Mouse (Mus musculus) layer of hippocampus, adult 2 months (tissue): Measurements from ENCODE around the gene P3h1. TPM values are rescaled to one million over a fixed set of nuclear protein-coding genes. Genes with fewer than 3 reads are reported as not detected.

Source experiments
- DNase-seq, 2 experiments: peaks; one replicate each; pipeline ENCODE4 v3.0.0; 2022; ENCODE audit warnings: low spot score in 2 of 2
- H3K27ac ChIP-seq: fragments of 200-600 bp; 2 replicates; pipeline ENCODE4 v1.8.1; 2022
- H3K4me3 ChIP-seq: fragments of 200-600 bp; 2 replicates; pipeline ENCODE4 v1.8.1; 2022; ENCODE audit warnings: mild to moderate bottlenecking
- CTCF ChIP-seq: fragments of 200-600 bp; conservative IDR thresholded peaks from 2 replicates; pipeline ENCODE4 v1.8.1; 2022; ENCODE audit warnings: antibody characterized with exemption, mild to moderate bottlenecking, moderate library complexity
- total RNA-seq, 2 experiments: library from RNA; stranded (reverse); gene quantifications; 2 replicates each; pipeline ENCODE4 v1.2.3; 2021

The P3h1 gene
- total RNA-seq, 2 experiments from 2014 or later: 9.6 to 9.9 TPM

DNA sequence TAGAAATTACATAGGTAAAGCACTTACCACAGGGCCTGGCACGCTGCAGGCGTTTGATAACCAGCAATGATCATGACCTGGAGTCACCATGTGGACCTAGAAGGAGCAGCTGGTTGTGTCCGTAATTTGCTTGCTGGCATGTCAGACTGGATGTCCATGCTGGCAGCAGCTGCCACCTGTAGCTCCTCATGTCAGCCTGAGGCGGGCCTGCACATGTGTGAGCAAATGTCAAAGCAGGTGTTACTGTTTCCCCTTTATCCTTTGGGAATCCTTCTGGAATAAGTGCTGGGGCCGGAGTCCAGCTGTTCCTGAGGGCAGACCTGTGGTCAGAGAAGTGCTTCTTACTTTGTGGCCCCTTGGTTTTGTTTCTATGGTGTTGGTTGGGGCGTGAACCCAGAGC lies 34.6 kb upstream of the P3h1 start:
- no peak for DNase-seq
- H3K4me3 ChIP-seq: no peak overlapping the region
- no peak overlapping the region for H3K27ac ChIP-seq
- TF ChIP-seq CTCF: no peak

DNA sequence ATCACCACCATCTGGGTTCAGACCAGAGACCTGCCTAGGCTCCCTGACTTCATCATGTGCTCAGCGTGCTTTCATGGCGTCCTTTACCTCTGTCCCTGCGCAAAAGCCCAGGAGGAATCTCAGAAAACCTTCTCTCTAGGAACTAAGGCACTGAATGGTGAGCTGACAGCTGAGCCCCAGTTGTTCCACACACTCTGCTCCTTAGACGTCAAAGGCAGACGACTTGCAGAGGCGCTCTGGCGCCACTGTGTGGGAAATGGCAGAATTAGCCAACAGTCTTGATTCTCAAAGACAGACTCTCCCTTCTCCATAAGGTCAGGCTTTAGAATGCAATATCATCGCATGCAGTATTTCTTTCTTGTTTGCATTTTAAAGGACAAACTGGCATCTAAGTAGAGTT lies 28.0 kb upstream of the P3h1 start:
- Histone ChIP-seq H3K4me3 (no peak overlapping the region; the same call in 1 of the 2 replicates), H3K27ac (no peak overlapping the region)
- peak; percentile 28 to 48 for DNase-seq
- peak; percentile 91 for TF ChIP-seq CTCF

DNA sequence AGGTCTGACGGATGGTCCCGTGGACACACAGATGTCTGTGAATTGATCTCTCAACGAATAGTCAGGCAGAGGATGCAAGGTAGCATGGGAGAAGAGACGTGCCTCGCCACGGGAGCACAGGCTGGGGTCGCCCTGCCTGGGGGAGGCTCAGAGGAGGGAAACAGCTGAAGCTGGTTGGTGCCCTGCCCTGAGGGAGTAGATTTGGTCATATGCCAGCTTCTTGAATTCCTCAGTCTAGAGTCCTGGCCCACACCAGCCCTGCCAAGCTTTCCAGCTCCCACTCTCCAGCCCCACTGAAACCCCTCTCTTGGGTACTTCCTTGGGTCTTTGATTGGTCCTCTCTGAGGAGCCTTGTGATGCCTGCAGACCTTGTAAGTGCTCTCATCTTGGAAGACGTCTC lies 16.0 kb upstream of the P3h1 start:
- no peak for DNase-seq
- no peak overlapping the region for H3K27ac ChIP-seq
- TF ChIP-seq CTCF: no peak
- no peak overlapping the region for H3K4me3 ChIP-seq

GRCm38 (mm10) chr4:119218169-119218568 lies 14.5 kb upstream of the P3h1 start, which contains the start of gene Tmem269:
Gene Tmem269 (minus strand): TSS chr4:119218217.
- Histone ChIP-seq H3K4me3 (no peak within 1 kb of the TSS), H3K27ac (no peak within 1 kb of the TSS)
- no peak for DNase-seq
- no peak for TF ChIP-seq CTCF

- peak; percentile 90 for TF ChIP-seq CTCF
- peak; percentile 46 to 58 for DNase-seq
- Histone ChIP-seq H3K4me3 (no peak overlapping the region), H3K27ac (no peak overlapping the region)
Observed at GRCm38 (mm10) chr4:119223696-119224095, 9.0 kb upstream of the P3h1 start.

DNA sequence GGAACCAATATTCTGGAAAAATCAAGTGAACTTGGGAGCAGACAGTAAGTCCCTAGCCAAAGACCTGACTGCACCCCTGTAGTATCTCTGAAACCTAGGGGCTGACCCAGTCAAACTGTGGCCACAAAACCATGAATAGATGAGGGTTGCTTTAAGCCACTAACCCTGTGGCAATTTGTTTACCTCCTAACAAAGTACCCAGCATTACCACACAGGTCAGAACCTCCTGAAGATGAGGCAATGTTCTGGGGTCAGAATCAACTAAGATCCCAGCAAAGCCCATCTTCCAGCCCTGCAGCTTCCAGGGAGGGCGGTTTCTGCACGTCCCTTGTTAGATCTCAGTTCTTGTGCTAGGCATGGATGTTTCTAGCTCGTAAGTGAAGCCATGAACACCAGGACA lies 8.2 kb upstream of the P3h1 start:
- H3K27ac ChIP-seq: no peak overlapping the region
- H3K4me3 ChIP-seq: no peak overlapping the region
- no peak for TF ChIP-seq CTCF
- DNase-seq: no peak

DNA sequence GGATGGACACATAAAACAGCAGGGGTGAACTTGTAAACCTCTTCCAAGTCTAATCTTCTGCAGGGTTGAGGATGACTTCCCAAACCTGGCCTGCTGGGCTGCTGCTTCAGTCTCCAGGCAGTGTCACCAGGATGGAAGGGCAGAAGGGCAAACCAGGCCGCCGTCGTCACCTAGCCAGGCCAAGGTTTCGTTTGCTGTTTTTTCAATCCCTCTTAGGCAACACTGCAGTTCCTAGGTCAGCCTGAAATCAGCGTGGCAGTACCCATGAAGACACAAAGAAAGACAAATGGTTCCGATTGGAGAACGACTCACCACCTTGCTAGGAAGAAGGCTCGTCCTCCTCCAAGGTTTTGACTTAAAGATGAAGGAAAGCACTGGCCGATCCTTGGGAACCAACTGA lies 7.0 kb upstream of the P3h1 start:
- no peak for DNase-seq
- Histone ChIP-seq H3K4me3 (no peak overlapping the region), H3K27ac (no peak overlapping the region)
- no peak for TF ChIP-seq CTCF

DNA sequence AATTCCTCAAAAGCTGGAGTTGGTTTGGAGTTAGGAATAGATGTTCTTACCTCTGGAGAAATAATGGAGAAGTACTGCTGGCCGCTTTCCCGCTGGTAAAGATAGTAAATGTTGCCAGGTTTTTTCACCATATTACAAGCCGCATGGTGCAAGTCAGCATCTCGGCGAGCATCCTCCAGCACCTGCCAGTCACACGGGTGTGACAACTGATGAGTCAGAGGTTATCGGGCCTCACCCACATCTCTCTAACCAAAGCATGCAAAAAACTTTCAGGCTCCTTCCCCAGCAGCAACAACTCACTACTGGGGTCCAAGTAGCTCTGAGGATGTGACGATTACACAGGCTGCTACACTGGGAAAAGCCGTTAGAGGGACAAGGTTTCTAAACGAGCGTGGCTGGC lies 6.0 kb upstream of the P3h1 start:
- no peak for DNase-seq
- no peak overlapping the region for H3K4me3 ChIP-seq

GRCm38 (mm10) chr4:119233256-119233901 lies 664 bp downstream of the P3h1 start:
- peak overlapping the region; percentile 86 for H3K27ac ChIP-seq
- TF ChIP-seq CTCF: peak; percentile 68
- peak; percentile 37 to 47 for DNase-seq
- H3K4me3 ChIP-seq: peak overlapping the region; percentile 77

More for the DNA sequence above, 6.0 kb upstream of the P3h1 start:
- TF ChIP-seq CTCF: no peak
- no peak overlapping the region for H3K27ac ChIP-seq

GRCm38 (mm10) chr4:119234348-119234747 lies 1.6 kb downstream of the P3h1 start:
- peak overlapping the region; percentile 77 for H3K4me3 ChIP-seq
- no peak overlapping the region for H3K27ac ChIP-seq
- no peak for TF ChIP-seq CTCF
- no peak for DNase-seq

- H3K4me3 ChIP-seq: no peak overlapping the region
- no peak for DNase-seq
- H3K27ac ChIP-seq: peak overlapping the region; percentile 15
- TF ChIP-seq CTCF: no peak
Observed at GRCm38 (mm10) chr4:119238661-119239060, 5.9 kb downstream of the P3h1 start.

- DNase-seq: peak; percentile 51 to 59
- TF ChIP-seq CTCF: peak; percentile 94
- Histone ChIP-seq H3K27ac (peak overlapping the region; percentile 40; the same call in 1 of the 2 replicates), H3K4me3 (no peak overlapping the region)
Observed at GRCm38 (mm10) chr4:119239181-119239682, 6.5 kb downstream of the P3h1 start.

DNA sequence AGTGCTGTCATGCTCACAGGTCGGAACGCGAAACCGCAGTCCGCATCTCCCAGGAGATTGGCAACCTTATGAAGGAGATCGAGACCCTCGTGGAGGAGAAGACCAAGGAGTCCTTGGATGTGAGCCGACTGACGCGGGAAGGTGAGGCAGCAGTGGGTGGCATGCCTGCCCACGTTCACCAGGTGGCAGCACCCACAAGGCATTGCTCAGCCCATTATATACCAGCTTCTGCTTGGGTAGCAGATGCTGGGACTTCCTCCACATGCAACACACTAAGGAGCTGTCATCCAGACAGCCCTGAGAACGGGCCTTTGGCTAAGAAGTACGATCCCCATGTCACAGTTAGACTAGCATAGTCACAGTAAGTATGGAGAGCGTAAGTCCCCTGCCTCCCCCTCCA lies 8.9 kb downstream of the P3h1 start:
- Histone ChIP-seq H3K27ac (no peak overlapping the region), H3K4me3 (no peak overlapping the region)
- TF ChIP-seq CTCF: peak; percentile 85
- peak; percentile 42 to 56 for DNase-seq

GRCm38 (mm10) chr4:119242571-119242970 lies 9.9 kb downstream of the P3h1 start:
- TF ChIP-seq CTCF: no peak
- H3K4me3 ChIP-seq: no peak overlapping the region
- DNase-seq: no peak
- H3K27ac ChIP-seq: no peak overlapping the region
